Mouse (Mus musculus) left cerebral cortex, adult 8-10 months (tissue): ENCODE measurements around the gene Prr5. TPM values are rescaled to one million over a fixed set of nuclear protein-coding genes. Genes with fewer than 3 reads are reported as not detected.

ENCODE experiments used
- DNase-seq, 2 experiments: peaks; one replicate each; pipeline ENCODE4 v3.0.0; 2022; ENCODE audit warnings: low spot score in 2 of 2
- total RNA-seq, 4 experiments: library from RNA; stranded (reverse); gene quantifications; 2 replicates each; pipeline ENCODE4 v1.2.4; 2022

The Prr5 gene
- total RNA-seq, 4 experiments from 2014 or later: 9.1 to 13.9 (median 10.2) TPM

DNA sequence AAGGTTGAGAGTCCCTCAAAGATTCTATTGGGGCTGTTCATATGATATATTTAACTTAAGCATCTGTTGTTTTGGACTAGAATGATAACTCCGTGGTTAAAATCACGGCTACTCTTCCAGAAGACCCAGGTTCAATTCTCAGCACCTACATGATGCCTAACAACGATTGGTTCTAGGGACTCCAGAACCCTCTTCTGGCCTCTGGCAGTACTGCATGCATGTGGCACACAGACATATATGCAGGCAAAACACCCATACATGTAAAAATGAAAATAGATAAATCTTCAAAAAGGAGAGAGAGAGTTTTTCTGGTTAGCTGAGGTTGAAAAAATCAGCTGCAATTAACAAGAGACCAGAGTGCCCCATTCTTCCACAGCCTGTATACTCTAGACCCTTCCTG lies 12.7 kb upstream of the Prr5 start:
- no peak for DNase-seq

GRCm38 (mm10) chr15:84657384-84658064 lies 11.9 kb upstream of the Prr5 start:
- no peak for DNase-seq

GRCm38 (mm10) chr15:84658655-84659054 lies 10.8 kb upstream of the Prr5 start:
- no peak for DNase-seq

GRCm38 (mm10) chr15:84659856-84660255 lies 9.6 kb upstream of the Prr5 start:
- no peak for DNase-seq

DNA sequence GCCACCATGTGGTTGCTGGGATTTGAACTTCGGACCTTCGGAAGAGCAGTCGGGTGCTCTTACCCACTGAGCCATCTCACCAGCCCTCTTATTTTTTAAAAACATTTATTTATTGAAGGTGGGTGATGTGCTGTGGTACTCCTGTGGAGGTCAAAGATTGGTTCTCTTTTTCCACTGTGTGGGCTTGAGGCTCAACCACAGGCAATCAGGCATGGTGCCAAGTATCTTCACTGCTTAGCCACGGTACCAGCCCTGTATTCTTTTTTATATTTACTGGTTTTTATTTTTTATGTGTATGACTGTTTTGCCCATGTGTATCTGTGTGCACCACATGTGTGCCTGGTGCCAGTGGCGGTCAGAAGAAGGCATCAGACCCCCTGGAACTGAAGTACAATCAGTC lies 8.1 kb upstream of the Prr5 start:
- no peak for DNase-seq

DNA sequence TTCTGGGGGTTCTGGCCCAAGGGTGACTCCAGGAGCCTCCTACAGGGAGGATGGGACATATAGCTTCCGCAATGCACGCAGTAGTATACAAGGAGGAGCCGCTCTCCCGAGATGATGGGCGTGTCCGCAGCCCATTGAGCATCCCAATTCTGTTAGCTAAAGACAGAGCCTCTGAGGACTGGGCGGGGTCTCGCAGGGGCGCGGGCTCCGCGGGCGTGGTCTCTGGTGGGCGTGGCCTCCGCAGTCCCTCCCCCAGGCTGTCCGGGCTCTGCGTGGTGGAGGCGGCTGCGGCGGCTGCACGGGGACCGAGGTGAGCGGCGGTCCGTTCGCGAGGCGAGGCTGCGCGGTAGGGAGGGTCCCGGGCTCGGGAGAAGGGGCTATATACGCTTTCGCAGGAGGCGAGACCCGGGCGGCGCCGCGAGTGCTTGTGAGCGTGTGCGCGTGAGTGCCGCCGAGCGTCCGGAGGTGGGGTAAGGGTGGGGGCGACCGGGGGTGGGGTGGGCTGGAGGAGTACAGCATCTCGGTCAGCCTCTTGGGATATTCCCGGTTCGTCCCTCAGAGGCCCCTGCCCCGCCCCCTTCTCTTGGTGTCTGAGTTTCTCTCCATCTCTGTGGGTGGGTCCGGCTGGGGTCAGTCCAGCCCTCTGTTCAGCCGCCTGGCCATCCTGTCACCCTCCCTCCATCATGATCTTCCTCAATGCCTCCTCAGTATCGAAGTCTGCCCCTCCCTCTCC lies 6.3 kb upstream of the Prr5 start:
- no peak for DNase-seq

GRCm38 (mm10) chr15:84663685-84664060 lies 5.7 kb upstream of the Prr5 start:
- no peak for DNase-seq

DNA sequence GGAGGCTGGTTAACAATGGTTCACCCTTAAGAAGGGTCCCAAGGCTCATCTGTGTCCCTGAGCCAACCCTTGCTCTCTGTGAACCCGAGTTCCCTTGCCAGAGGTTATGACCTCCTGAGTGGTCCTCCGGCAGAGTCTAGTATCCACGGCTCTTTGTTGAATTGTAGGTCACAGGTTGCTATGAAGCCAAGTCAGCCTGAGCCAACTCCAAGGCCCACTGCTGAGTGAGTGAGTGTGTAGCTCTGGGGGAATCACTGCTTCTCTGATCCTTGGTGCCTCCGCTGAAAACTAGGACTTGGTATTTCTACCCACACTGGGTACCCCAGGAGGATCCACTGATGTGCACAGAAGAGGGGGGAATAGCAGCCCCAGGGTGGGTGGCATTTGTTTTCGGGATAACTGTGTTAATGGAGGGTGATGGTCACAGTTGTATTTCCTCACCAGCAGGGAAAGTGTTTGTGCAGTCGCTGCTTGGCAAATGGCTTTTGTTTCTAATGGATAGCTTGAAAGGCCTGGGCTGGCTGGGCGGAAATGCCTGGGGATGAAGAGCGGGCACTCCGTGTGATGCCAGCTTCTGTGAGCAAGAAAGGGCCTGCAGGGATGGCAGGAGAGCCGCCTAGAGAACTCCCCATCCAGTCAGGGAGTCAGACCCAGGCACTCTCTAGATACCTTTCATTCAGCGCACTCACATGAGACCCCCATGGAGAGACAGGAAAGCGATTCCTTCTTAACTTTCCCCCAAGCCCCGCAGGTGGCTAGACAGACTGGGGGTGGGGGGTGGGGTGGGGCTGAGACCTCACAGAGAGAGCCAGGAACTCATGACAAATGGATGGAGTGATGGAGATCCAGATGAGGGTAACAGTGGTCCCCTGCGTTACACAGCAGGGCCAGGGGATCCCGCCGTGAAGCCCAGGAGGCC lies 4.6 kb upstream of the Prr5 start:
- no peak for DNase-seq

DNA sequence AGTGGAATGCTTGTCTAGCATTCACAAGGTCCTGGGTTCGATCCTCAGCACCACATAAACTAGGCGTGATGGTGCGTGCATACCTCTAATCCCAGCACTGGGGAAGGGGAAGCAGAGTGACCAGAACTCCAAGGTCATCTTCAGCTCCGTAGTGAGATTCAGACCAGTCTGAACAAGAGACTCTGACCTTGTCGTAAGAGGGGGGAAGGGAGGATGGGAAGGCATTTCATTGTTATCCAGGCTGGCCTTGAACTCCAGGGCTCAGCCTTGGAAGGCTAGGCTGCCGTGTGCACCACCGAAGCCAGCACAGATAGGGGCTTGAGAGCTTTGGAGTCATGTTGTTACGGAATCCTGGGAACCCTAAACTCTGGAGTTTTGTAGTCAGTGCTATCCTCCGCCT lies 3.8 kb upstream of the Prr5 start:
- DNase-seq: no peak

DNA sequence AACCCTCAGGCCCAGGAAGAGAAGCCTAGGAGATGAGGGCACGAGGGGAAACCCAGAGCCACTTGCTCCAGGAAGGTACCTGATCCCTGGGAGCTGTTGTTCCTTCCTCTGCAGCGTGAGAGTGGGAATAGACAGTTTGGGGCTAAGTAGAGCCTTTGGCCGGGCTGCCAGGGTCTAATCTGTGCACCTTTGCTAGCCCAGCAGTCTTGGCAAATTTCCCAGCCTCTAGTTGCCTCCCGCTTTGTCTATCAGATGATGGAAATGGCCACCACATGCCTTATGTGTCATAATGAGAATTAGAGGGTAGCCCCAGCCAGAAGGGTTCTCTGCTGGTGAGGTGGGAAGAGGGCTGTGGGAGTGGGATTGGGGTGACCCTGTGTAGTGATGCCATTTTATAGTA lies 3.4 kb upstream of the Prr5 start:
- DNase-seq: no peak

DNA sequence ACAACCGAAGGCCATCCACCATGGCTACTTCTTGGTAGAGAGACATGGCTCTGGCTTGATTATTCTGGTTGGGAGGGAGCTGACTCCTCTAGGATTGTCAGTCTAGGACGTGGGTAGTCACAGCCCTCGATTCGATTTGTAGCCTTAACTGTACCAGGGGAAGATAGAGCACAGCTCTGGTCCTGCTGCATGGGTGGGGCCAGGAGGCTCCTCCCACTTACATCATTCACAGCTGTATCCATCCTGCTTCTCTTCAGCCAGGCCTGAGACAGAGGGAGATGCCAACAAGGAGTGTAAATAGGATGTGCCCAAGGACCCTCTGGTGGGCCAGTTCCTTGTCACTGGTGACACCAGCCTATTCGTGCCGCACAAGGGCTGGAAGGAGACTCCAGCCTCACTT lies 1.8 kb upstream of the Prr5 start:
- DNase-seq: no peak

DNA sequence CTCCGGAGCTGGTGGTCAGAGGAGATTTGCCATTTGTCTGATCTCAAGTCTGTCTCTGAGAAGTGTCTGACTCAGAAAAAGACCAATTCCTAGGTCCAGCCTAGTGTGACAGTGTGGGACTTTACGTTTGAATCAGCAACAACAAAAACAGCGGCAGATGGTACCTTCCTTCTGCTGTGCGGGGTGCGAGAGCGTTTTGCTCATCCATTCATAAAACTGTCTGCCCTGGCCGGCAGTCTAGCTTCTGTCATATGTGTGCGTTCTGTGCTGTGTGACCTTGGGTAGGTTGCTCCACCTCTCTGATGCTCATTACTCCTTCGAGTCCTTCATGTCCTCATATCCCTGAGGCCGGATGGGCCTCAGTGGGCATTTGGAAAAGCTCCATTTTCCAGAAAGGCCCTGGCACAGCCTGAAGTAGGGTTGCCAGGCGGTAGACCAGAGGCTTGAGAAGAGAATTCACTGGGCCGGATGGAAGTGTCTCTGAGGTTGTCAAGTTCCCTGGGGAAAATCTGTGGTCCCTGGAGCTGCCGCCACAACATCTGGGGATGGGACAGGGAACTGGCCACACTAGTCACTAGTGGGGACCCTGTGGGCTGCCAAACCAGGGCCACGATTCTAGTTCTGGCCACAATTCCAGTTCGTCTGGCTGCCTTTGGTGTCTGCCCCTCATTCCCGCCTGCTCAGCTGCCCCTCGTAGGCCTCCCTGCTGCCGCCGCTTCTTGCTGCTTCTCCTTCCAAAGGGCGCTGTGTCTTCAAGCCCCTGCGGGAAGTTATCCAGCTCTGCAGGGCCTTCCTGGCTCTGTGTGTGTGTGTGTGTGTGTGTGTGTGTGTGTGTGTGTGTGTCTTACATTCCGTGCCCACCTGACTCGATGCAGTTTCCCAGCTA lies 594 bp downstream of the Prr5 start:
- DNase-seq: no peak

- DNase-seq: no peak
Measured at GRCm38 (mm10) chr15:84670657-84671055, 1.2 kb downstream of the Prr5 start.

- no peak for DNase-seq
Measured at GRCm38 (mm10) chr15:84671401-84672307, 2.2 kb downstream of the Prr5 start.

DNA sequence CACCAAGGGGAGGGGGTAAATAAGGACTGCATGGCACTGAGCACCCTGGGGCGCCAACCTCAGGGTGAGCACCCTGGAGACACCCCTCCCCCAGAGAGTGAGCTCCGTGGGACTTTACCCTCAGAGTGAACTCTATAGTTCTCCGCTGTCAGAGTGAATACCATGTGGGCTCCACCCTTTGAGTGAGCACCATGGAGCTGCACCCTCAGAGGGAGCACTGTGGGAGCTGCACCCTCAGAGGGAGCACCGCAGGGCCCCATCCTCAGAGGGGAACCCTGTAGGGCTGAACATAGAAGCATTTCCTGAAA lies 2.8 kb downstream of the Prr5 start:
- DNase-seq: no peak

- no peak for DNase-seq
Measured at GRCm38 (mm10) chr15:84672616-84673015, 3.2 kb downstream of the Prr5 start.

DNA sequence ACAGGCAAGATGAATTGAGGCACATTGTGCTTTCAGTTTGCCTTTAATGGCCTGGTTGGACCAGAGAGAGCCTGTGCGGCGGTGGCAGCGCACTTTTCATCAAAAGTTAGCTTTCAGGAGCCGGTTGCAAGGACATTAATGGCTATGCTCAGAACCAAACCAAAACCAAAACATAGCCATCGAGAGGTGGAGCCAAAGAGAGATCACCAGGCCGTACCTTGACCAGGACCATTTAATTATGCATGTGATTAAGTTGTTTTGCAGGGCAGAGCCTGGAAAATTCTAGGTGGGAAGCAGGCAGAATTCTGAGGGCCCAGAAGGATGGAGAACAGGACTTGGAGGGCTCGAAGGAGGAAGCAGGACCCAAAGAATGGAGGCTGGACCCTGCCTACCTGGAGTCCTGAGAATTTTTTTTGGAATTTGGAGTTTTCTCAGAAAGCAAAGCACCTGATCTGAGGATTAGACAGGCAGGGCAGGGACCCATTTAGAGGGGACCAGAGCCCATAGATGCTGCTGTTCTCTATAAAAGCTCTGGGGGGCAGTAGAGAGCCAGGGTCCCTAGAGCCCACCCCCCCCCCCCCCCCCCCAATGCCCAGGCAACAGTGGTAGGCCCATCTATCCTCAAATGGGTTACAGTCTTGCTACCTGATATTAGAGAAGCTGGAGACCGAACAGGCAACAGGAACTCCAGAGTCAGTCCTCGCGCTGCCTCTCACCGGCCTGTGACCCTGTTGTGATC lies 5.1 kb downstream of the Prr5 start:
- no peak for DNase-seq

- no peak for DNase-seq
Measured at GRCm38 (mm10) chr15:84675317-84675716, 5.9 kb downstream of the Prr5 start.

GRCm38 (mm10) chr15:84677943-84678342 lies 8.5 kb downstream of the Prr5 start:
- DNase-seq: peak in 1 of 2 experiments; percentile 53

- DNase-seq: no peak
Measured at GRCm38 (mm10) chr15:84679090-84679489, 9.7 kb downstream of the Prr5 start.
